In the genomic region with DNA sequence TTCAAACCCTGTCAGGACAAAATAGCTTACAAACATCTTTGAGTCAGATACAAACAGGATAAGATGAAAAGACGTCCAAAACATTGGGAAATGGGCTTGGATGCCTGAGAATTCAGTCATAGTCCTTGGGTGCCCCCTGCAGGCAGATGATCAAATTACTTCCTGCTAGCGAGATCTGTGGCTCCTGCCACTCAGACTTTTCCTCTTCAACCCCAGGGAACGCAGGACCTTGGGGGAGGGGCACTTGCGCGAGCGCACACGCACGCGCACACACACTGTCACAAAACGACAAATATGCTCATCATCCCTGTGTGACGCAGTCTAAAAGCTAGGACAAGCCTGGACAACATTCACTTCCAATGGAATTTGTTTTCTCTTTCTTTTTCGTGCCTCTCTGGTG, we compare ENCODE assay signal across 8 mouse cellular contexts. TPM values are rescaled to one million over a fixed set of nuclear protein-coding genes. Genes with fewer than 3 reads are reported as not detected.
DNase-seq lines count a peak whose midpoint lies in the region; ATAC-seq lines count a peak whose summit lies in the region.

No protein-coding gene starts in this region.

- peak; percentile 93 for DNase-seq in adrenal gland, postnatal 14 days
- DNase-seq in embryonic facial prominence, embryonic 11.5 days (ENCODE audit: low spot score) = peak; percentile 97
- peak; percentile 90 to 99 for DNase-seq in heart, adult 18-20 months
- peak; percentile 94 for DNase-seq in kidney, adult 18-20 months
- DNase-seq in limb, embryonic 10.5 days (ENCODE audit: low spot score) = peak; percentile 92
- peak; percentile 74 for DNase-seq in skeletal muscle tissue, adult 2 months (ENCODE audit: low read depth, low spot score)

- no peak overlapping the region for H3K27ac ChIP-seq in embryonic facial prominence, embryonic 11.5 days (replicated peaks; ENCODE audit: low read depth, low read length)
- no peak overlapping the region for H3K27ac ChIP-seq in limb, embryonic 10.5 days
- H3K27ac ChIP-seq in midbrain, embryonic 12.5 days (replicated peaks) = no peak overlapping the region

- H3K9ac ChIP-seq in embryonic facial prominence, embryonic 11.5 days (replicated peaks; ENCODE audit: low read length) = no peak overlapping the region
- H3K9ac ChIP-seq in midbrain, embryonic 12.5 days (replicated peaks) = peak overlapping the region; percentile 24; the same call in 1 of the 2 replicates

- ATAC-seq in embryonic facial prominence, embryonic 11.5 days (replicated peaks; ENCODE audit: insufficient number of reproducible peaks, low FRiP score, low TSS enrichment, low read depth) = no peak
- ATAC-seq in midbrain, embryonic 12.5 days (ENCODE audit: low FRiP score, low read depth) = no peak; the same call in 1 of the 2 replicates
- no peak for ATAC-seq in erythroid progenitor cell, adult 5-6 weeks (replicated peaks; ENCODE audit: low FRiP score, poor library complexity, severe bottlenecking)

- H3K4me1 ChIP-seq in embryonic facial prominence, embryonic 11.5 days (ENCODE audit: control insufficient read depth, insufficient read depth, low read length) = no peaks in the 10 kb centered on the region; the same call in 1 of the 2 replicates
- peaks cover 24% of the 10 kb centered on the region for H3K4me1 ChIP-seq in limb, embryonic 10.5 days
- peaks cover 22% of the 10 kb centered on the region for H3K4me1 ChIP-seq in midbrain, embryonic 12.5 days

- H3K4me3 ChIP-seq in embryonic facial prominence, embryonic 11.5 days (ENCODE audit: low read depth, low read length) = 0 out of 2 replicates have a peak overlapping the region, but pooled peaks have one; percentile 7
- peak overlapping the region; percentile 45 for H3K4me3 ChIP-seq in limb, embryonic 10.5 days
- H3K4me3 ChIP-seq in midbrain, embryonic 12.5 days = peak overlapping the region; percentile 28

- H3K9me3 ChIP-seq in embryonic facial prominence, embryonic 11.5 days (replicated peaks; ENCODE audit: control insufficient read depth, low read length) = no peaks in the 10 kb centered on the region
- no peaks in the 10 kb centered on the region for H3K9me3 ChIP-seq in limb, embryonic 10.5 days (replicated peaks)
- H3K9me3 ChIP-seq in midbrain, embryonic 12.5 days = no peaks in the 10 kb centered on the region

- 2% methylated on average over 12 of the region's 12 CpGs for WGBS in embryonic facial prominence, embryonic 11.5 days
- 4% methylated on average over 12 of the region's 12 CpGs for WGBS in limb, embryonic 10.5 days
- 5% methylated on average over 12 of the region's 12 CpGs for WGBS in midbrain, embryonic 12.5 days

- no peaks in the 10 kb centered on the region for H3K36me3 ChIP-seq in embryonic facial prominence, embryonic 11.5 days (replicated peaks; ENCODE audit: control insufficient read depth, insufficient read depth, low read depth, low read length)
- peaks cover 2% of the 10 kb centered on the region; the same call in 1 of the 2 replicates for H3K36me3 ChIP-seq in limb, embryonic 10.5 days
- H3K36me3 ChIP-seq in midbrain, embryonic 12.5 days = no peaks in the 10 kb centered on the region

- no peaks in the 10 kb centered on the region for H3K27me3 ChIP-seq in embryonic facial prominence, embryonic 11.5 days (ENCODE audit: control insufficient read depth, insufficient read depth, low read length)
- H3K27me3 ChIP-seq in limb, embryonic 10.5 days (ENCODE audit: low read depth, poor library complexity, severe bottlenecking) = peaks cover 4% of the 10 kb centered on the region; the same call in 1 of the 2 replicates
- H3K27me3 ChIP-seq in midbrain, embryonic 12.5 days = peaks cover 7% of the 10 kb centered on the region; the same call in 1 of the 2 replicates

- H3K4me2 ChIP-seq in embryonic facial prominence, embryonic 11.5 days (ENCODE audit: low read depth, low read length) = peak overlapping the region; percentile 37
- peak overlapping the region; percentile 53 for H3K4me2 ChIP-seq in midbrain, embryonic 12.5 days (replicated peaks)

RNA-seq across cellular contexts. Expression of a gene that starts 11.9 kb away (rescaled TPM):
- total RNA-seq in adrenal gland, postnatal 14 days (2021) = not detected in 2 replicates
- polyA plus RNA-seq in embryonic facial prominence, embryonic 11.5 days (2014; fragmentation: Nextera tagmentation; extraction: Ambion mirVana) = not detected in 2 replicates
- total RNA-seq in heart, adult 18-20 months (2021) = not detected
- not detected in 2 replicates for polyA plus RNA-seq in limb, embryonic 10.5 days (2016; fragmentation: Nextera tagmentation; extraction: Ambion mirVana)
- 0.08 TPM in 1 of 2 replicates, not detected in the other for polyA plus RNA-seq in midbrain, embryonic 12.5 days (2016; fragmentation: Nextera tagmentation; extraction: Ambion mirVana)
- not detected in 2 replicates for total RNA-seq in erythroid progenitor cell, adult 5-6 weeks (2015; ENCODE audit: low replicate concordance)
- total RNA-seq in erythroid progenitor cell, adult 5-6 weeks (2017; ENCODE audit: low replicate concordance) = not detected in 2 replicates

RNA-seq across cellular contexts. Expression of a gene that starts 12.6 kb away (rescaled TPM):
- 19.4 and 24.1 TPM in 2 replicates for total RNA-seq in adrenal gland, postnatal 14 days (2021)
- polyA plus RNA-seq in embryonic facial prominence, embryonic 11.5 days (2014; fragmentation: Nextera tagmentation; extraction: Ambion mirVana) = 115 and 134 TPM in 2 replicates
- total RNA-seq in heart, adult 18-20 months (2021) = 10 to 100 TPM; 10.8 to 14.8 TPM
- 102 and 107 TPM in 2 replicates for polyA plus RNA-seq in limb, embryonic 10.5 days (2016; fragmentation: Nextera tagmentation; extraction: Ambion mirVana)
- polyA plus RNA-seq in midbrain, embryonic 12.5 days (2016; fragmentation: Nextera tagmentation; extraction: Ambion mirVana) = 120 and 136 TPM in 2 replicates
- total RNA-seq in erythroid progenitor cell, adult 5-6 weeks (2015; ENCODE audit: low replicate concordance) = 11.5 and 18.9 TPM in 2 replicates
- 19.9 and 25.6 TPM in 2 replicates for total RNA-seq in erythroid progenitor cell, adult 5-6 weeks (2017; ENCODE audit: low replicate concordance)
